Mouse (Mus musculus) intestine, embryonic 15.5 days (tissue): ENCODE results near the gene Tmem186. TPM values are rescaled to one million over a fixed set of nuclear protein-coding genes. Genes with fewer than 3 reads are reported as not detected.

ENCODE experiments used
- ATAC-seq: fragments of 200-750 bp; cut with Nextera tagmentation; 2 replicates; pipeline ENCODE4 v1.8.0; 2017; ENCODE audit warnings: moderate TSS enrichment, moderate library complexity
- H3K27ac ChIP-seq: fragments of 300-500 bp; sonication (generic); 2 replicates; pipeline ENCODE4 v1.5.1; 2015; ENCODE audit warnings: mild to moderate bottlenecking, inconsistent platforms
- H3K27me3 ChIP-seq: fragments of 300-500 bp; sonication (generic); replicated peaks from 2 replicates; pipeline ENCODE4 v1.6.1; 2015; ENCODE audit warnings: inconsistent platforms
- H3K36me3 ChIP-seq: fragments of 300-500 bp; sonication (generic); 2 replicates; pipeline ENCODE4 v1.6.1; 2015; ENCODE audit warnings: inconsistent platforms
- H3K4me1 ChIP-seq: fragments of 300-500 bp; sonication (generic); replicated peaks from 2 replicates; pipeline ENCODE4 v1.6.1; 2015; ENCODE audit warnings: inconsistent platforms
- H3K4me2 ChIP-seq: fragments of 300-500 bp; sonication (generic); replicated peaks from 2 replicates; pipeline ENCODE4 v1.6.1; 2015; ENCODE audit warnings: mild to moderate bottlenecking, inconsistent platforms
- H3K4me3 ChIP-seq: fragments of 300-500 bp; sonication (generic); replicated peaks from 2 replicates; pipeline ENCODE4 v1.5.1; 2015; ENCODE audit warnings: inconsistent platforms
- H3K9ac ChIP-seq: fragments of 300-500 bp; sonication (generic); 2 replicates; pipeline ENCODE4 v1.6.1; 2015; ENCODE audit warnings: inconsistent platforms
- H3K9me3 ChIP-seq: fragments of 300-500 bp; sonication (generic); 2 replicates; pipeline ENCODE4 v1.6.1; 2016; ENCODE audit warnings: inconsistent platforms
- WGBS: fragments of 180-500 bp; shearing (Covaris S2); methylation state at CpG from one replicate; pipeline ENCODE4 v1.1.7; 2015; 5-methylcytosine and 5-hydroxymethylcytosine counted together
- polyA plus RNA-seq: library from polyadenylated mRNA; unstranded; fragments of >200 nt; fragmentation: Nextera tagmentation; extraction: Ambion mirVana; gene quantifications from 2 replicates; pipeline ENCODE4 v1.2.1, GENCODE M21; 2015

Tmem186 gene
- polyA plus RNA-seq, 1 experiment from 2014 or later: 22.2 TPM

GRCm38 (mm10) chr16:8663606-8664539 lies 26.4 kb upstream of the Tmem186 start:
- 84% methylated on average over 24 of the region's 24 CpGs for WGBS
- H3K27ac ChIP-seq: no peak overlapping the region

GRCm38 (mm10) chr16:8663022-8663421 lies 25.5 kb upstream of the Tmem186 start:
- H3K9me3 ChIP-seq: no peaks in the 10 kb centered on the region
- H3K4me2 ChIP-seq: no peak overlapping the region
- no peak overlapping the region for H3K9ac ChIP-seq
- no peak overlapping the region for H3K27ac ChIP-seq
- ATAC-seq: no peak
- H3K36me3 ChIP-seq: peaks cover 20% of the 10 kb centered on the region; the same call in 1 of the 2 replicates
- no peaks in the 10 kb centered on the region for H3K27me3 ChIP-seq
- no peak overlapping the region for H3K4me3 ChIP-seq
- peaks cover 24% of the 10 kb centered on the region for H3K4me1 ChIP-seq
- WGBS: no CpG with 5 or more reads among the region's 2 CpGs

More at GRCm38 (mm10) chr16:8663606-8664539, 26.4 kb upstream of the Tmem186 start:
- peaks cover 33% of the 10 kb centered on the region for H3K4me1 ChIP-seq
- H3K9me3 ChIP-seq: no peaks in the 10 kb centered on the region
- H3K36me3 ChIP-seq: peaks cover 20% of the 10 kb centered on the region
- no peak overlapping the region for H3K4me2 ChIP-seq
- H3K27me3 ChIP-seq: no peaks in the 10 kb centered on the region
- H3K9ac ChIP-seq: no peak overlapping the region
- no peak overlapping the region for H3K4me3 ChIP-seq
- ATAC-seq: no peak

GRCm38 (mm10) chr16:8658764-8659163 lies 21.3 kb upstream of the Tmem186 start:
- H3K9me3 ChIP-seq: no peaks in the 10 kb centered on the region
- no peaks in the 10 kb centered on the region for H3K4me1 ChIP-seq
- no peak overlapping the region for H3K27ac ChIP-seq
- peaks cover 33% of the 10 kb centered on the region; the same call in 1 of the 2 replicates for H3K36me3 ChIP-seq
- H3K9ac ChIP-seq: no peak overlapping the region
- H3K4me2 ChIP-seq: no peak overlapping the region
- 94% methylated on average over 4 of the region's 4 CpGs for WGBS
- no peaks in the 10 kb centered on the region for H3K27me3 ChIP-seq
- no peak for ATAC-seq
- no peak overlapping the region for H3K4me3 ChIP-seq

GRCm38 (mm10) chr16:8658349-8658748 lies 20.8 kb upstream of the Tmem186 start:
- ATAC-seq: no peak
- Histone ChIP-seq H3K4me3 (no peak overlapping the region), H3K9me3 (no peaks in the 10 kb centered on the region), H3K27ac (no peak overlapping the region), H3K4me2 (no peak overlapping the region), H3K9ac (no peak overlapping the region), H3K36me3 (peaks cover 31% of the 10 kb centered on the region; the same call in 1 of the 2 replicates), H3K4me1 (no peaks in the 10 kb centered on the region), H3K27me3 (no peaks in the 10 kb centered on the region)
- 87% methylated on average over 4 of the region's 4 CpGs for WGBS

- Histone ChIP-seq H3K9ac (no peak overlapping the region), H3K4me2 (no peak overlapping the region), H3K4me1 (no peaks in the 10 kb centered on the region), H3K27ac (no peak overlapping the region), H3K36me3 (peaks cover 29% of the 10 kb centered on the region), H3K9me3 (no peaks in the 10 kb centered on the region), H3K4me3 (no peak overlapping the region), H3K27me3 (no peaks in the 10 kb centered on the region)
- 80% methylated on average over 2 of the region's 2 CpGs for WGBS
- ATAC-seq: no peak
Measured at GRCm38 (mm10) chr16:8656256-8656655, 18.7 kb upstream of the Tmem186 start.

GRCm38 (mm10) chr16:8655599-8655998 lies 18.1 kb upstream of the Tmem186 start:
- 79% methylated on average over 9 of the region's 9 CpGs for WGBS
- Histone ChIP-seq H3K4me1 (no peaks in the 10 kb centered on the region), H3K36me3 (peaks cover 31% of the 10 kb centered on the region)

GRCm38 (mm10) chr16:8655108-8655507 lies 17.6 kb upstream of the Tmem186 start:
- H3K9ac ChIP-seq: no peak overlapping the region
- 86% methylated on average over 6 of the region's 6 CpGs for WGBS

More at GRCm38 (mm10) chr16:8655599-8655998, 18.1 kb upstream of the Tmem186 start:
- ATAC-seq: 0 out of 2 replicates have a peak, but pooled peaks have one; percentile 33
- Histone ChIP-seq H3K9ac (no peak overlapping the region), H3K9me3 (no peaks in the 10 kb centered on the region), H3K27ac (no peak overlapping the region), H3K4me3 (no peak overlapping the region), H3K27me3 (no peaks in the 10 kb centered on the region), H3K4me2 (no peak overlapping the region)

GRCm38 (mm10) chr16:8650007-8650406 lies 12.5 kb upstream of the Tmem186 start:
- Histone ChIP-seq H3K36me3 (peaks cover 27% of the 10 kb centered on the region), H3K4me3 (no peak overlapping the region), H3K4me2 (no peak overlapping the region), H3K27ac (no peak overlapping the region), H3K9ac (no peak overlapping the region), H3K27me3 (no peaks in the 10 kb centered on the region), H3K9me3 (no peaks in the 10 kb centered on the region), H3K4me1 (no peaks in the 10 kb centered on the region)
- ATAC-seq: no peak
- 97% methylated on average over 3 of the region's 3 CpGs for WGBS

More at GRCm38 (mm10) chr16:8655108-8655507, 17.6 kb upstream of the Tmem186 start:
- Histone ChIP-seq H3K27ac (no peak overlapping the region), H3K9me3 (no peaks in the 10 kb centered on the region), H3K4me2 (no peak overlapping the region), H3K4me3 (no peak overlapping the region), H3K27me3 (no peaks in the 10 kb centered on the region), H3K36me3 (peaks cover 28% of the 10 kb centered on the region), H3K4me1 (no peaks in the 10 kb centered on the region)
- no peak for ATAC-seq

- Histone ChIP-seq H3K36me3 (peaks cover 22% of the 10 kb centered on the region), H3K27me3 (no peaks in the 10 kb centered on the region), H3K27ac (no peak overlapping the region), H3K4me2 (no peak overlapping the region), H3K4me1 (no peaks in the 10 kb centered on the region), H3K9me3 (no peaks in the 10 kb centered on the region), H3K9ac (no peak overlapping the region), H3K4me3 (no peak overlapping the region)
- 78% methylated on average over 6 of the region's 6 CpGs for WGBS
- no peak for ATAC-seq
Measured at GRCm38 (mm10) chr16:8645546-8645945, 8.0 kb upstream of the Tmem186 start.

GRCm38 (mm10) chr16:8643855-8644254 lies 6.3 kb upstream of the Tmem186 start:
- WGBS: 72% methylated on average over 2 of the region's 2 CpGs
- Histone ChIP-seq H3K9me3 (no peaks in the 10 kb centered on the region), H3K36me3 (peaks cover 17% of the 10 kb centered on the region)

GRCm38 (mm10) chr16:8639466-8640191 lies 2.1 kb upstream of the Tmem186 start:
- peak overlapping the region; percentile 31 for H3K4me2 ChIP-seq
- H3K27ac ChIP-seq: peak overlapping the region; percentile 52
- peaks cover 20% of the 10 kb centered on the region for H3K36me3 ChIP-seq
- H3K4me1 ChIP-seq: peaks cover 23% of the 10 kb centered on the region
- no peak overlapping the region for H3K4me3 ChIP-seq
- no peaks in the 10 kb centered on the region for H3K27me3 ChIP-seq
- no peak overlapping the region; the same call in 1 of the 2 replicates for H3K9ac ChIP-seq
- H3K9me3 ChIP-seq: no peaks in the 10 kb centered on the region
- WGBS: 64% methylated on average over 11 of the region's 11 CpGs
- 0 out of 2 replicates have a peak, but pooled peaks have one; percentile 26 for ATAC-seq

More at GRCm38 (mm10) chr16:8643855-8644254, 6.3 kb upstream of the Tmem186 start:
- Histone ChIP-seq H3K4me2 (no peak overlapping the region), H3K27ac (no peak overlapping the region), H3K9ac (no peak overlapping the region), H3K4me3 (no peak overlapping the region), H3K4me1 (0 out of 2 replicates have a peak, but pooled peaks cover 4% of the 10 kb centered on the region), H3K27me3 (no peaks in the 10 kb centered on the region)
- ATAC-seq: peak; percentile 84

- peak overlapping the region; percentile 78 for H3K4me3 ChIP-seq
- H3K36me3 ChIP-seq: peaks cover 17% of the 10 kb centered on the region; the same call in 1 of the 2 replicates
- ATAC-seq: no peak
- peak overlapping the region; percentile 89 for H3K9ac ChIP-seq
- H3K27me3 ChIP-seq: no peaks in the 10 kb centered on the region
- H3K9me3 ChIP-seq: no peaks in the 10 kb centered on the region
- H3K4me2 ChIP-seq: peak overlapping the region; percentile 64
- 30% methylated on average over 7 of the region's 7 CpGs for WGBS
- peaks cover 23% of the 10 kb centered on the region for H3K4me1 ChIP-seq
- H3K27ac ChIP-seq: peak overlapping the region; percentile 92
Measured at GRCm38 (mm10) chr16:8638131-8638530, 619 bp upstream of the Tmem186 start.
